Mouse (Mus musculus) olfactory bulb, adult 2 months (tissue): ENCODE data around the gene Tmem8b. TPM values are rescaled to one million over a fixed set of nuclear protein-coding genes. Genes with fewer than 3 reads are reported as not detected.

Experiments used
- H3K27ac ChIP-seq: fragments of 200-500 bp; 2 replicates; pipeline ENCODE4 v1.5.1; 2012; ENCODE audit warnings: low read depth, low read length; ENCODE audit not compliant: insufficient read depth
- H3K4me1 ChIP-seq: fragments of 200-500 bp; 2 replicates; pipeline ENCODE4 v1.6.1; 2012; ENCODE audit warnings: low read length; ENCODE audit not compliant: control insufficient read depth, insufficient read depth
- H3K4me3 ChIP-seq: fragments of 200-500 bp; 2 replicates; pipeline ENCODE4 v1.5.1; 2012; ENCODE audit warnings: mild to moderate bottlenecking, low read depth, low read length, moderate library complexity; ENCODE audit not compliant: insufficient read depth
- CTCF ChIP-seq: fragments of 200-500 bp; IDR thresholded peaks from 2 replicates; pipeline ENCODE4 v1.5.1; 2012; ENCODE audit warnings: low read depth, mild to moderate bottlenecking, low read length, moderate library complexity; ENCODE audit not compliant: insufficient read depth
- POLR2A ChIP-seq: fragments of 200-500 bp; IDR thresholded peaks from 2 replicates; pipeline ENCODE4 v1.6.1; 2012; ENCODE audit warnings: mild to moderate bottlenecking, low read depth, low read length, moderate library complexity; ENCODE audit not compliant: insufficient read depth
- WGBS: fragments of 180-500 bp; shearing (Covaris S2); methylation state at CpG from one replicate; pipeline ENCODE4 v1.1.7; 2018; 5-methylcytosine and 5-hydroxymethylcytosine counted together
- polyA plus RNA-seq: library from polyadenylated mRNA; stranded (reverse); fragments of >200 nt; gene quantifications from 2 replicates; pipeline ENCODE4 v1.2.4, GENCODE M21; 2012; ENCODE audit warnings: low replicate concordance; ENCODE audit not compliant: missing spikeins, insufficient read depth, insufficient read length

The Tmem8b gene
- polyA plus RNA-seq, 1 experiment = not detected

- WGBS = 79% methylated on average over 12 of the region's 12 CpGs
Observed at GRCm38 (mm10) chr4:43726228-43726993, 57.6 kb downstream of the Tmem8b start.

GRCm38 (mm10) chr4:43726995-43727394 is 58.2 kb downstream of the Tmem8b start, which contains the start of gene Hrct1:
TSS of gene Hrct1 (plus strand) at chr4:43727188.
- WGBS = 41% methylated on average over 3 of the region's 3 CpGs
- TF ChIP-seq POLR2A = no peak
- no peak for TF ChIP-seq CTCF
- H3K4me1 ChIP-seq = peaks cover 21% of the 10 kb centered on the region
- no peak within 1 kb of the TSS for H3K27ac ChIP-seq
- no peak within 1 kb of the TSS for H3K4me3 ChIP-seq

More at GRCm38 (mm10) chr4:43726228-43726993, 57.6 kb downstream of the Tmem8b start:
- Histone ChIP-seq H3K27ac (no peak overlapping the region), H3K4me1 (peaks cover 21% of the 10 kb centered on the region), H3K4me3 (no peak overlapping the region)
- TF ChIP-seq CTCF (no peak), POLR2A (no peak)

DNA sequence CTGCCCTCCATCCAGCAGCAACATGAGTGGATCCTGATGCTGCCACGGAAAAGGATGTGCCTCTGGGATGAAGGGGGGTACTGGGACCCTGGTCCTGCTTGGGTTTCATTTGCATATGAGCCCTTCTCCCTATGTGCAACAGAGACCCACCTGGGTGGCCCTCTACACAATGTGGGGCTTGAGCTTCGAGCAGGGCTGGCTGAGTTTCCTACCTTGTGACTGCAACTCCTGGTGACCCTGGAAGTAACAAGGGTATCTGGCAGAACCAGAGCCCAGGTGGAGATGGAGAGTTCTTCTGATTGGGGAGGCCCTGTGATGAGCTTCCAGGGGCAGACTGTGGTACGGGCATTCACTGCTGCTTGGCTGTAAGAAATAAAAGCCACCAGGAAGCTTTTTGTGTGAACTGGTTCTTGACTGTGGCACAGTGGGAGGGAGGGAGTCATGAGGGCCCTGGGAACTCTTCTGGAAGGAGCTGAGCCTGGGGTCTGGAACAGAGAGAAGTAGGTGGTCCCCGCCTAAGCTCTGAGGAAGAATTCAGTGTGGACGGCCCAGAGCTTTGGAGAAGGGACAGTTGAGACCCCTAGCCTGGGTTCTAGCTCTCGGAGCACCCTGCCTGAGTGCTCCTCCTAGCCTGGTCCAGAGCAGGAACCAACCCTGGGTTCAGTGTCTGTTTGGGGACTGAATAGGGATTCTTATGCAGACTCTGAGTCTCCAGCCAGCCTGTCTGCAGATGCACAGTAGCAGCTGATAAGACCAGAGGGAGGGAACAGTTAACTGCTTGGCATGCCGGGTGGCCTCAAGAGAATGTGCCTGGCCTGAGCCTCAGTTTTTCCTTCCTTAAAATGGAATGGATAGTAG is 59.2 kb downstream of the Tmem8b start:
- Histone ChIP-seq H3K4me1 (peaks cover 21% of the 10 kb centered on the region), H3K27ac (no peak overlapping the region), H3K4me3 (no peak overlapping the region)
- WGBS = 76% methylated on average over 7 of the region's 7 CpGs
- TF ChIP-seq POLR2A (no peak), CTCF (no peak)

DNA sequence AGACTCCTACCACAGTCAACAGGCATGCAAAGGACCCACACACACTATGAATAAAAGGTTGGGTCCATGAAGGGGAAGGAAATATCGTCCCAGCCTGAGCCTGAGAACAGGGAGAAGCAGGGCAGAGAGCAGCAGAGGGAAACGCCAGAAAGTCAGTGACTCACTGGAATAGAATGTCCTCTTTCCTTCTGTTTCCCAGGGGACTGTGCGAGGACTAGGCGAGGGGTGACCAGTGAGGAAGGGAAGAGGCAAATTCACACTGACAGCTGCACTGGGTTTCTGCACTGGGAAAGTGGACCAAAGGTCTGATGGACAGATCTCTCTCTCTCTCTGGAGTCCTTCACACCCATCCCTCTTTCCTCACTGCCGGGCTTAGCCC is 59.8 kb downstream of the Tmem8b start:
- TF ChIP-seq POLR2A = no peak
- TF ChIP-seq CTCF = no peak
- peaks cover 21% of the 10 kb centered on the region for H3K4me1 ChIP-seq
- 67% methylated on average over 5 of the region's 5 CpGs for WGBS
- H3K4me3 ChIP-seq = no peak overlapping the region
- no peak overlapping the region for H3K27ac ChIP-seq

DNA sequence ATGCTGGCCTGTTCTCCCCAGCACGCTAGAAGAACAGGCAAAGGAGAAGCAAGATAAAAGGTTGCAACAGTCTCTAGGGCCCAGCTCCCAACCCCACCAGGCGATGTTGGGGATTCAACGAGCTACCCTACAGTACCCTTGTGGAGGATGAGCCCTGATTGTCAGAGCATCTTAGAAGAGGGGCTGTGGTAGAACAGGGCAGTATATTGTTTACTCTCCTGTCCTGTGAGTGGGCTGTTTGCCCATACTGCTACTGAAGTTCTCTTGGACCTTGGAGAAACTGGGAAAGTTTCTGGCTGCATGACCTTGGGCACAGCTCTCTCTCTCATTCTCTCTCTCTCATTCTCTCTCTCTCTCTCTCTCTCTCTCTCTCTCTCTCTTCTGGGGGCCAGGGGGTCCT is 60.4 kb downstream of the Tmem8b start:
- H3K27ac ChIP-seq = no peak overlapping the region
- no peak for TF ChIP-seq CTCF
- TF ChIP-seq POLR2A = no peak

GRCm38 (mm10) chr4:43729794-43730550 is 61.2 kb downstream of the Tmem8b start, which contains the start of gene Spaar:
TSS of gene Spaar (plus strand) at chr4:43730034.
- H3K27ac ChIP-seq = no peak within 1 kb of the TSS
- H3K4me3 ChIP-seq = no peak within 1 kb of the TSS
- WGBS = 75% methylated on average over 14 of the region's 14 CpGs
- H3K4me1 ChIP-seq = peaks cover 21% of the 10 kb centered on the region
- TF ChIP-seq POLR2A = no peak
- no peak for TF ChIP-seq CTCF

More for the DNA sequence above, 60.4 kb downstream of the Tmem8b start:
- Histone ChIP-seq H3K4me1 (peaks cover 21% of the 10 kb centered on the region), H3K4me3 (no peak overlapping the region)
- WGBS = 82% methylated on average over 3 of the region's 3 CpGs

DNA sequence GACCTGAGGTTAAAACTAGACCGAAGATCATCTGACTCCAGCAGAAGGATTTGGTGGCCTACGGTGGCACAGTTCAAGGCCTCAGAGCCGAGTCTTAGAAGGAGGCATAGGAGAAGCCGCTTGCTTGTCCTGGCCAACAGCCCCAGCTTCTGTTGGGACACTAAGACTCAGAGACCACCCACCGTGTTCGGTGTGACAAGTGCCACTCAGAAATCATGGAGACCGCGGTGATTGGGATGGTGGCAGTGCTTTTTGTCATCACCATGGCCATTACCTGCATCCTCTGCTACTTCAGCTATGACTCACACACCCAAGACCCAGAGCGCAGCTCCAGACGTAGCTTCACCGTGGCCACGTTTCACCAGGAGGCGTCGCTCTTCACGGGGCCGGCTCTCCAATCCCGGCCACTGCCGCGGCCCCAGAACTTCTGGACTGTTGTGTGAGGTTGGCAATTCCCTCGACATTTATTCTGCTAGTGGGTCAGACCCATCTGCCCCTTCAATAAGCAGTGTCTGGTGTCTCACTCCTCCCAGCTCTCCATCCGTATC is 62.1 kb downstream of the Tmem8b start:
- Histone ChIP-seq H3K4me3 (no peak overlapping the region), H3K27ac (no peak overlapping the region), H3K4me1 (peaks cover 21% of the 10 kb centered on the region)
- 73% methylated on average over 21 of the region's 21 CpGs for WGBS
- TF ChIP-seq POLR2A = no peak
- no peak for TF ChIP-seq CTCF

GRCm38 (mm10) chr4:43732171-43732570 is 63.4 kb downstream of the Tmem8b start:
- H3K4me3 ChIP-seq = no peak overlapping the region
- no peak overlapping the region for H3K27ac ChIP-seq
- no peak for TF ChIP-seq POLR2A
- no peak for TF ChIP-seq CTCF
- WGBS = 28% methylated on average over 1 of the region's 1 CpGs
- H3K4me1 ChIP-seq = peaks cover 19% of the 10 kb centered on the region

DNA sequence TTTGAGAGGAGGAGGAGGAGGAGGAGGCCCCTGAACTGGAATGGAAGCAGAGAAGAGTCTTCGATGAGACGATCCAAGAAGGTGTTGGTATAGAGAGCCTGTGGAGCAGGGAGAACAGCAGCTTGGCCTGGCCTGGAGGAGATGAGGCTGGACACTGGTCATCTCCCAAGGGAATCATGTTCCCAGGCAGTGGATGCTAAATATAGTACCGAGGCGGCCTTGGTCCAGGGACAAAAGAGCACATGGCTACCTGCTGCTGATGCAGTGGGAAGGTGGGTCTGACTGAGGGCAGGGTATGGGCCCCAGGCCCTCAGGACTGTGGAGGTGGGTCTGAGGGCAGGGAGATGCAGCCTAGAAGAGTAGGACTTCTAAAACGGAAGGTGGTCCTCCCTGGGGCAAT is 64.4 kb downstream of the Tmem8b start:
- Histone ChIP-seq H3K4me1 (peaks cover 10% of the 10 kb centered on the region), H3K4me3 (no peak overlapping the region), H3K27ac (no peak overlapping the region)
- 81% methylated on average over 5 of the region's 5 CpGs for WGBS
- TF ChIP-seq POLR2A (no peak), CTCF (no peak)
